In genomic region chr7:29263831-29264230, GRCm38 (mm10) we compare ENCODE assay signal across 30 mouse cellular contexts. TPM values are rescaled to one million over a fixed set of nuclear protein-coding genes. Genes with fewer than 3 reads are reported as not detected.
A peak's percentile ranks its signal among the peaks of the same experiment; 100 is the strongest.
DNase-seq lines count a peak whose midpoint lies in the region; ATAC-seq and TF ChIP-seq lines count a peak whose summit lies in the region.
"Had no signal": no experiment of that assay in that cellular context is flagged by ENCODE, and none has a peak within 500 bp of the region (broad histone marks: within the 10 kb centered on the region; RNA-seq: fewer than 3 reads in every experiment).

No protein-coding gene starts in this region.

- 32% methylated on average over 3 of the region's 3 CpGs for WGBS in intestine, postnatal 0 days
- WGBS in intestine, embryonic 15.5 days: 71% methylated on average over 3 of the region's 3 CpGs
- 67% methylated on average over 3 of the region's 3 CpGs for WGBS in lung, postnatal 0 days
- WGBS in lung, adult 2 months: 66% methylated on average over 3 of the region's 3 CpGs
- 61% methylated on average over 3 of the region's 3 CpGs for WGBS in stomach, postnatal 0 days

- peaks cover 4% of the 10 kb centered on the region; the same call in 1 of the 2 replicates for H3K4me1 ChIP-seq in intestine, postnatal 0 days (replicated peaks; ENCODE audit: control insufficient read depth, insufficient read depth, low read length)
- H3K4me1 ChIP-seq in intestine, embryonic 15.5 days (replicated peaks): peaks cover 8% of the 10 kb centered on the region
- H3K4me1 ChIP-seq in lung, postnatal 0 days (ENCODE audit: insufficient read depth, low read depth, low read length): peaks cover 7% of the 10 kb centered on the region
- peaks cover 2% of the 10 kb centered on the region; the same call in 1 of the 2 replicates for H3K4me1 ChIP-seq in lung, adult 2 months (ENCODE audit: control insufficient read depth, insufficient read depth, low read length)
- H3K4me1 ChIP-seq in stomach, postnatal 0 days (replicated peaks; ENCODE audit: control insufficient read depth, insufficient read depth): no peaks in the 10 kb centered on the region

- no peak for TF ChIP-seq POLR2A in lung, adult 2 months (IDR thresholded peaks at IDR 0.05; ENCODE audit: borderline replicate concordance, extremely low read depth, low read depth, low read length)

- no peak overlapping the region for H3K4me3 ChIP-seq in intestine, postnatal 0 days (ENCODE audit: low read depth, low read length)
- H3K4me3 ChIP-seq in intestine, embryonic 15.5 days (replicated peaks): no peak overlapping the region
- no peak overlapping the region for H3K4me3 ChIP-seq in lung, postnatal 0 days (ENCODE audit: low read depth, low read length)
- no peak overlapping the region for H3K4me3 ChIP-seq in lung, adult 2 months (replicated peaks; ENCODE audit: extremely low read depth, low read depth, low read length)
- no peak overlapping the region for H3K4me3 ChIP-seq in stomach, postnatal 0 days (ENCODE audit: low read depth, low read length)
- H3K4me3 ChIP-seq: embryonic facial prominence, embryonic 13.5 days; embryonic facial prominence, embryonic 15.5 days; erythroblast, embryonic 14.5 days; forebrain, embryonic 10.5 days; forebrain, embryonic 12.5 days had no signal

- peak; percentile 14; the same call in 1 of the 2 replicates for TF ChIP-seq CTCF in intestine, postnatal 0 days (IDR thresholded peaks at IDR 0.05; ENCODE audit: low read depth)
- no peak for TF ChIP-seq CTCF in lung, postnatal 0 days (IDR thresholded peaks at IDR 0.05)
- TF ChIP-seq CTCF in lung, adult 2 months (IDR thresholded peaks at IDR 0.05; ENCODE audit: insufficient read depth, low read length): no peak
- no peak for TF ChIP-seq CTCF in stomach, postnatal 0 days (IDR thresholded peaks at IDR 0.05; ENCODE audit: low read depth)

- no peak for DNase-seq in lung, postnatal 0 days (ENCODE audit: low spot score)
- DNase-seq in lung, adult 2 months: no peak
- DNase-seq in stomach, postnatal 0 days (ENCODE audit: low spot score): no peak
- no peak for DNase-seq in adrenal gland, postnatal 4 days (ENCODE audit: low spot score in 2 of 2)
- DNase-seq: adrenal gland, adult 8-10 months; adrenal gland, postnatal 14 days; adrenal gland, postnatal 36 days; B cell, adult 2 months; cerebellum, adult 11 months; cerebellum, adult 18-20 months; cerebellum, adult 8-10 months; cerebellum, adult 9-11 months; cerebellum, postnatal 14 days; cerebellum, postnatal 36 days; embryo, embryonic 11 days had no signal

- H3K9ac ChIP-seq in intestine, postnatal 0 days (ENCODE audit: low read depth, low read length): no peak overlapping the region
- no peak overlapping the region for H3K9ac ChIP-seq in intestine, embryonic 15.5 days
- no peak overlapping the region for H3K9ac ChIP-seq in lung, postnatal 0 days (replicated peaks; ENCODE audit: low read depth)
- no peak overlapping the region for H3K9ac ChIP-seq in stomach, postnatal 0 days (ENCODE audit: low read length)
- H3K9ac ChIP-seq: embryonic facial prominence, embryonic 13.5 days; embryonic facial prominence, embryonic 15.5 days; forebrain, embryonic 12.5 days had no signal

- H3K9me3 ChIP-seq in intestine, postnatal 0 days (ENCODE audit: control insufficient read depth): no peaks in the 10 kb centered on the region
- H3K9me3 ChIP-seq in intestine, embryonic 15.5 days: no peaks in the 10 kb centered on the region
- no peaks in the 10 kb centered on the region for H3K9me3 ChIP-seq in lung, postnatal 0 days (ENCODE audit: low read length)
- H3K9me3 ChIP-seq in stomach, postnatal 0 days (ENCODE audit: control insufficient read depth, low read length): no peaks in the 10 kb centered on the region
- H3K9me3 ChIP-seq: embryonic facial prominence, embryonic 13.5 days; embryonic facial prominence, embryonic 15.5 days; forebrain, embryonic 10.5 days; forebrain, embryonic 12.5 days; G1E had no signal

- H3K4me2 ChIP-seq in intestine, postnatal 0 days (replicated peaks; ENCODE audit: low read depth): no peak overlapping the region
- H3K4me2 ChIP-seq in intestine, embryonic 15.5 days (replicated peaks): no peak overlapping the region
- no peak overlapping the region for H3K4me2 ChIP-seq in lung, postnatal 0 days (replicated peaks; ENCODE audit: low read depth, low read length)
- no peak overlapping the region for H3K4me2 ChIP-seq in stomach, postnatal 0 days (replicated peaks; ENCODE audit: low read depth)
- H3K4me2 ChIP-seq: embryonic facial prominence, embryonic 13.5 days; embryonic facial prominence, embryonic 15.5 days; forebrain, embryonic 12.5 days had no signal

- peak overlapping the region; percentile 69 for H3K27ac ChIP-seq in intestine, postnatal 0 days (ENCODE audit: low read depth, low read length)
- H3K27ac ChIP-seq in intestine, embryonic 15.5 days: no peak overlapping the region
- 0 out of 2 replicates have a peak overlapping the region, but pooled peaks have one; percentile 20 for H3K27ac ChIP-seq in lung, postnatal 0 days (ENCODE audit: low read length)
- peak overlapping the region; percentile 50 for H3K27ac ChIP-seq in stomach, postnatal 0 days (replicated peaks)
- H3K27ac ChIP-seq: embryonic facial prominence, embryonic 13.5 days; embryonic facial prominence, embryonic 15.5 days; forebrain, embryonic 10.5 days; forebrain, embryonic 12.5 days had no signal

- TF ChIP-seq EP300 in lung, postnatal 0 days (IDR thresholded peaks at IDR 0.05): no peak
- no peak for TF ChIP-seq EP300 in stomach, postnatal 0 days (optimal IDR thresholded peaks at IDR 0.05)

- peak; percentile 74 for ATAC-seq in intestine, postnatal 0 days
- no peak for ATAC-seq in intestine, embryonic 15.5 days
- peak; percentile 32; the same call in 1 of the 2 replicates for ATAC-seq in lung, postnatal 0 days
- peak; percentile 60 for ATAC-seq in stomach, postnatal 0 days (ENCODE audit: low FRiP score, low TSS enrichment)
- ATAC-seq: activated CD4-positive, CD25-positive, alpha-beta regulatory T cell, adult 4 months; CD4-positive, CD25-positive, alpha-beta regulatory T cell, adult 4 months; forebrain, embryonic 14.5 days; forebrain, embryonic 16.5 days; Patski had no signal

- H3K27me3 ChIP-seq in intestine, postnatal 0 days (replicated peaks; ENCODE audit: control insufficient read depth, insufficient read depth, low read length): no peaks in the 10 kb centered on the region
- H3K27me3 ChIP-seq in intestine, embryonic 15.5 days (replicated peaks): no peaks in the 10 kb centered on the region
- H3K27me3 ChIP-seq in lung, postnatal 0 days (replicated peaks; ENCODE audit: insufficient read depth, low read length): no peaks in the 10 kb centered on the region
- no peaks in the 10 kb centered on the region for H3K27me3 ChIP-seq in stomach, postnatal 0 days (ENCODE audit: control insufficient read depth, insufficient read depth, low read length)
- H3K27me3 ChIP-seq: CH12.LX; embryonic facial prominence, embryonic 13.5 days; embryonic facial prominence, embryonic 15.5 days; forebrain, embryonic 12.5 days; Patski had no signal

- H3K36me3 ChIP-seq in intestine, postnatal 0 days (ENCODE audit: control insufficient read depth, insufficient read depth): peaks cover 6% of the 10 kb centered on the region; the same call in 1 of the 2 replicates
- H3K36me3 ChIP-seq in intestine, embryonic 15.5 days: peaks cover 3% of the 10 kb centered on the region
- no peaks in the 10 kb centered on the region for H3K36me3 ChIP-seq in lung, postnatal 0 days (ENCODE audit: insufficient read depth, low read length)
- no peaks in the 10 kb centered on the region for H3K36me3 ChIP-seq in stomach, postnatal 0 days (ENCODE audit: control insufficient read depth, insufficient read depth, low read length)
- H3K36me3 ChIP-seq: embryonic facial prominence, embryonic 13.5 days; embryonic facial prominence, embryonic 15.5 days; forebrain, embryonic 12.5 days had no signal

RNA-seq across cellular contexts. Expression of gene 2200002D01Rik, which starts 15.6 kb away (rescaled TPM):
- 836 and 862 TPM in 2 replicates for polyA plus RNA-seq in intestine, postnatal 0 days (2015; fragmentation: Nextera tagmentation; extraction: Ambion mirVana)
- 178 and 182 TPM in 2 replicates for polyA plus RNA-seq in intestine, embryonic 15.5 days (2015; fragmentation: Nextera tagmentation; extraction: Ambion mirVana)
- 123 and 134 TPM in 2 replicates for polyA plus RNA-seq in lung, postnatal 0 days (2015; fragmentation: Nextera tagmentation; extraction: Ambion mirVana)
- polyA plus RNA-seq in lung, adult 2 months (2012; rRNA removed): 7.9 and 12.6 TPM in 2 replicates
- 192 and 201 TPM in 2 replicates for polyA plus RNA-seq in stomach, postnatal 0 days (2015; fragmentation: Nextera tagmentation; extraction: Ambion mirVana)
- 1 to 10 TPM; 2.4 to 4.5 TPM for total RNA-seq in adrenal gland, postnatal 4 days (2021)
- polyA plus RNA-seq: erythroblast, embryonic 14.5 days; G1E had no signal

RNA-seq across cellular contexts. Expression of gene Spint2, which starts 17.9 kb away (rescaled TPM):
- 685 and 722 TPM in 2 replicates for polyA plus RNA-seq in intestine, postnatal 0 days (2015; fragmentation: Nextera tagmentation; extraction: Ambion mirVana)
- polyA plus RNA-seq in intestine, embryonic 15.5 days (2015; fragmentation: Nextera tagmentation; extraction: Ambion mirVana): 633 and 716 TPM in 2 replicates
- polyA plus RNA-seq in lung, postnatal 0 days (2015; fragmentation: Nextera tagmentation; extraction: Ambion mirVana): 429 and 453 TPM in 2 replicates
- polyA plus RNA-seq in lung, adult 2 months (2012; rRNA removed): 317 and 391 TPM in 2 replicates
- 638 and 692 TPM in 2 replicates for polyA plus RNA-seq in stomach, postnatal 0 days (2015; fragmentation: Nextera tagmentation; extraction: Ambion mirVana)
- total RNA-seq in adrenal gland, postnatal 4 days (2021): 10 to 100 TPM; 46.1 to 85.1 TPM

RNA-seq across cellular contexts. Expression of gene Ppp1r14a, which starts 25.3 kb away (rescaled TPM):
- polyA plus RNA-seq in intestine, postnatal 0 days (2015; fragmentation: Nextera tagmentation; extraction: Ambion mirVana): 35.2 and 37.0 TPM in 2 replicates
- 44.3 and 50.7 TPM in 2 replicates for polyA plus RNA-seq in intestine, embryonic 15.5 days (2015; fragmentation: Nextera tagmentation; extraction: Ambion mirVana)
- 222 and 246 TPM in 2 replicates for polyA plus RNA-seq in lung, postnatal 0 days (2015; fragmentation: Nextera tagmentation; extraction: Ambion mirVana)
- 242 and 329 TPM in 2 replicates for polyA plus RNA-seq in lung, adult 2 months (2012; rRNA removed)
- 53.3 and 64.8 TPM in 2 replicates for polyA plus RNA-seq in stomach, postnatal 0 days (2015; fragmentation: Nextera tagmentation; extraction: Ambion mirVana)
- total RNA-seq in adrenal gland, postnatal 4 days (2021): 10 to 100 TPM; 14.3 to 15.0 TPM
- total RNA-seq: CH12.LX; common myeloid progenitor, adult 5-6 weeks; G1E had no signal
- polyA plus RNA-seq: activated CD4-positive, CD25-positive, alpha-beta regulatory T cell, adult 4 months; CD4-positive, CD25-positive, alpha-beta regulatory T cell, adult 4 months had no signal

RNA-seq across cellular contexts. Expression of gene Yif1b, which starts 25.7 kb away (rescaled TPM):
- 40.6 and 41.7 TPM in 2 replicates for polyA plus RNA-seq in intestine, postnatal 0 days (2015; fragmentation: Nextera tagmentation; extraction: Ambion mirVana)
- polyA plus RNA-seq in intestine, embryonic 15.5 days (2015; fragmentation: Nextera tagmentation; extraction: Ambion mirVana): 77.7 and 86.6 TPM in 2 replicates
- polyA plus RNA-seq in lung, postnatal 0 days (2015; fragmentation: Nextera tagmentation; extraction: Ambion mirVana): 93.9 and 96.2 TPM in 2 replicates
- polyA plus RNA-seq in lung, adult 2 months (2012; rRNA removed): 182 and 190 TPM in 2 replicates
- 62.8 and 74.1 TPM in 2 replicates for polyA plus RNA-seq in stomach, postnatal 0 days (2015; fragmentation: Nextera tagmentation; extraction: Ambion mirVana)
- 10 to 100 TPM; 48.2 to 49.7 TPM for total RNA-seq in adrenal gland, postnatal 4 days (2021)

RNA-seq across cellular contexts. Expression of gene Kcnk6, which starts 31.5 kb away (rescaled TPM):
- polyA plus RNA-seq in intestine, postnatal 0 days (2015; fragmentation: Nextera tagmentation; extraction: Ambion mirVana): 1.5 and 1.8 TPM in 2 replicates
- 1.9 and 2.2 TPM in 2 replicates for polyA plus RNA-seq in intestine, embryonic 15.5 days (2015; fragmentation: Nextera tagmentation; extraction: Ambion mirVana)
- polyA plus RNA-seq in lung, postnatal 0 days (2015; fragmentation: Nextera tagmentation; extraction: Ambion mirVana): 2.2 and 2.4 TPM in 2 replicates
- polyA plus RNA-seq in lung, adult 2 months (2012; rRNA removed): 30.6 and 41.5 TPM in 2 replicates
- 2.4 and 3.0 TPM in 2 replicates for polyA plus RNA-seq in stomach, postnatal 0 days (2015; fragmentation: Nextera tagmentation; extraction: Ambion mirVana)
- 1 to 10 TPM; 2.9 to 3.6 TPM for total RNA-seq in adrenal gland, postnatal 4 days (2021)
- total RNA-seq: G1E had no signal
- polyA plus RNA-seq: erythroblast, embryonic 14.5 days; G1E; Patski had no signal
